Comparison of ENCODE assay signal across 9 mouse cellular contexts in the genomic region with DNA sequence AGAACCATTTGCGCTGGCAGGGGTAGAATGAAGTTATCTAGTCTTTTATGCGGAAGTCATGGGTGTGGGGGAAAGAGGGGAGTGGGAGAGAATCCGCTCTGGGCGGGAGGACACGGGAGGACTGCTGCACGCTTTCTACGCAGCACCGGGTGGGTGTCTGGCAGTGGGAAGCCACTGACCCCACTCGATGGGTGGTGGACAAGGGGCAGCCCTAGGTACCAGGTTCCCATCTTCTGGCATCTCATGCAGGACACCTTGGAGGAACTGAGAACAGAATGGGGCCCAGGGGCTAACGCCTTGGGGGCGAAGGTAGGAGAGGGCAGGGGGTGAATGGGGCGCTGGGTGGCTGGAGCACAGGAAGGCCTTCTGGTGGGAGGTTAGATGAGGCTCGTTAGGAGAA.
"Had no signal": no experiment of that assay in that cellular context is flagged by ENCODE, and none has a peak within 500 bp of the region (broad histone marks: within the 10 kb centered on the region; RNA-seq: fewer than 3 reads in every experiment).

No protein-coding gene starts in this region.

- H3K27ac ChIP-seq: liver, embryonic 15.5 days; neural tube, embryonic 12.5 days had no signal

- H3K9ac ChIP-seq: liver, embryonic 15.5 days; neural tube, embryonic 12.5 days had no signal

- H3K36me3 ChIP-seq: liver, embryonic 15.5 days; neural tube, embryonic 12.5 days had no signal

- H3K9me3 ChIP-seq: liver, embryonic 15.5 days; neural tube, embryonic 12.5 days had no signal

- ATAC-seq: lung, postnatal 0 days had no signal

- H3K27me3 ChIP-seq: liver, embryonic 15.5 days; neural tube, embryonic 12.5 days had no signal

- DNase-seq: kidney, adult 18-20 months; layer of hippocampus, adult 9-11 months; lung, adult 2 months; lung, postnatal 36 days; thymus, postnatal 36 days had no signal

- H3K4me1 ChIP-seq: liver, embryonic 15.5 days had no signal

- H3K4me3 ChIP-seq: liver, embryonic 15.5 days; neural tube, embryonic 12.5 days had no signal

- H3K4me2 ChIP-seq: liver, embryonic 11.5 days; liver, embryonic 15.5 days; neural tube, embryonic 12.5 days had no signal
